Mouse (Mus musculus) E14TG2a.4 (cell line): ENCODE measurements around the gene Mpz.

ENCODE experiments used
- CTCF ChIP-seq: conservative IDR thresholded peaks from 2 replicates; pipeline ENCODE4 v1.5.1; 2014; ENCODE audit warnings: low read length
- POU5F1 ChIP-seq: IDR thresholded peaks from 2 replicates; pipeline ENCODE4 v1.6.1; 2014; ENCODE audit warnings: low read length, borderline replicate concordance

DNA sequence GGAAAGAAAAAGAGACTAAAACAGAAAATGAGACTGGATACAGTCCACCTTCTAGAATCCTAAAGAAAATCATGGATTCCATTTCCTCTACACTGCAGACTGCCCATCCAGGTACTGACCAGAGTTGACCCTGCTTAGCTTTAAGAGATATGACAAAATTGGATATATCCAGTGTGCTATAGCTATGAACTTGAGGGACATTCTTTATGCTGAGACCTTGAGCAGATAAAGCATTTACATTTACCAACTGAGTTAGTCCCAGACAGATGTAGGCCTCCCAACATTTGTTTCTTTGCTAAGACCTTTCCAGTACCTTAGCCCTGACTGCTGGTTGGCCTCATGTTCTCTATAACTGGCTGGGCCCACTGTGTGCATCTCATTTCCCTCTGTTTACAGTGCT lies 7.5 kb downstream of the Mpz start:
- TF ChIP-seq CTCF (no peak), POU5F1 (no peak)
